Mouse (Mus musculus): ENCODE data around the gene Traf2. TPM values are rescaled to one million over a fixed set of nuclear protein-coding genes. Genes with fewer than 3 reads are reported as not detected.

The Traf2 gene
- polyA plus RNA-seq, 2 experiments from 2014 or later, result 60.9 to 67.0 TPM

GRCm38 (mm10) chr2:25493476-25493961 is 53.2 kb downstream of the Traf2 start, which contains the start of gene Lcn12:
Gene Lcn12, minus strand, starts transcription at chr2:25493911.
- ATAC-seq, result no peak

DNA sequence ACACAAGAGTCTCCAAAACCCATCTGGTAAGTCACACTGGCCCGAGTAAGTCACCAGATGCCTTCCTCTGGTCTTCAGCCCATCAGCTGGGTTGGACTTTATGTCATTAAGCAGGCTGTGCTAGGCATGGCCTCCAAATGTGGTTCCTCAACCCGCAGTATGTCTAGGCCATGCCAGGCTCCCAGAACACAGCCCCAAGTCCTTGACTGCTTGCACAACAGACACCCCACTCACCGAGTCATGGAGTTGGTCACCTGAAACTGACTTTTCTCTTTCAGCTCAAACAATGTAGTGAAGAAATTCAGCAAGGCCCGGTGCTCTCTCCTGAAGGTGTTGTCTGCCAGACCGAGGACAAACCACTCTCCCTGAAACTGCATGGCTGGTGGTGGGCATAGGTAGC is 53.8 kb downstream of the Traf2 start:
- ATAC-seq, result no peak

DNA sequence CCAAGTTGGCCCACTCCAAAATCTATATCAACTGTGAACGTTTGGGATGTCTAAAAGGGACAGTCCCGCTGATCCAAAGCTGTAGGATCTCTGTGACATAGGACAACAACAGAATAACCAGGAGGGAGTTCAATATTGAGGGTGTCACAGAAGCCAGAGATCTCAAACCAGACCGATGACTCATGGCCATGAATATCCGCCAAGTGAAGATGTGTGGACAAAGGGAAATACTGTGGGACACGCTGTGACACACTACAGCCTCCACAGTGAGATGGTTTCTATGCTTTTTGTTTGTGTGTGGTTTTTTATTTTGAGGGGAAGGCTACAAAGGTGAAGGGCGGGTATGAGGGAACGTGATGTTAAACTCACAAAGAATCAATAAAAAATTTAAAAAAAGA is 58.1 kb downstream of the Traf2 start:
- no peak for ATAC-seq

- ATAC-seq, result no peak
These were observed 58.6 kb downstream of the Traf2 start for GRCm38 (mm10) chr2:25487965-25488670.

GRCm38 (mm10) chr2:25484901-25485647 is 61.7 kb downstream of the Traf2 start:
- ATAC-seq, result no peak

GRCm38 (mm10) chr2:25482969-25483368 is 63.8 kb downstream of the Traf2 start:
- peak; percentile 76 for ATAC-seq

GRCm38 (mm10) chr2:25480541-25480940 is 66.2 kb downstream of the Traf2 start:
- no peak for ATAC-seq

- ATAC-seq, result no peak
These were observed 67.0 kb downstream of the Traf2 start for GRCm38 (mm10) chr2:25479551-25480311.

DNA sequence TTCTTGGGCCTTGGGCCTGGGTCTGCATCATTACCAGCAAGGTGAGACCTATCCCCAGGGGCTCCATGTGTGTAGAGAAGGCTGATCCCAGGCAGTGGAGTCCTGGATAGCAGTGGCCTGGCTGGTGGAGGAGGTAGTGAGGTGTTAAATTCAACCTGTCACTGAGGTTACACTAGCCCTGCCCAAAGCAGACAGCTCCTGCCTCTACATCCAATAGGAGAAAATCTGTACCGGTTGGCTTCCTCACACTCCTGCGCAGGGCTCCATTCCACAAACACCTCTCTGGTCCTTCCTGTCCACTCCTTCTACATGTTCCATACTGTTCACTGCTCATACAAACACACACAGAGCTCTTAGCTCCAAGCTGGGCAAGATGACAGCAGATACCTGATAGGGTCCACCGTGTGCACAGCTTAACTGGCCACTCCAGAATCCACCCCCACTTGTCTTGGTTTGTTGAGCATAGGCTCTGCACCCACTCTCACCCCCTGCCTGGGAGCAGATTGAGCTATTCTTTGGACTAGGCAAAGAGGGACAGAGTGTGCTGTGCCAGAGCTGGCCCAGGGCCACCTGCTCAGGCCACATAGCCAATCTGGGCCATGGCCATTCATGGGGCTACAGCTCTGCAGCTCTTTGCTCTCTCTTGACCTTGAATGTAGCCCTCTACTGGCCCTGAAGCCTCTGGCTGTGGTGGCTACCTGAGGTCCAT is 68.6 kb downstream of the Traf2 start:
- ATAC-seq, result no peak

DNA sequence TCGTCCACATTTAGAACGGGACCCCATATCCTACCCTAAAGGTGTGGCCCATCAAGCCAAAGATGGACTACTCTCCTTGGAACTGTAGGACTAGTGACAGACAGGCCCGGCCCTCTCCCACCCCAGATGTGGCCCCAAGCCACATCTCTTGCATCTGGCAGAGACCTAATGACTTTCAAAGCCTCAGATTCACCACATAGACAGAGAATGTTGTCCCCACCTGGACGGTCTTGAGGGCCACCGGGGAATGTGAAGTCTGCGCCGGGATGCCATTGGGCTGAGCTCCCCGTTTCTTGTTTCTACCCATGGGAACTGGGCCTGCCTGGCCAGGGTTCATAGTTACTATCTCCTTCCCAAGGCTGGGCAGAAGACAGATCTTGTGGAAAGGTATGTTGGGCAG is 69.2 kb downstream of the Traf2 start:
- no peak for ATAC-seq

- ATAC-seq, result no peak
These were observed 74.2 kb downstream of the Traf2 start for GRCm38 (mm10) chr2:25472550-25472949.

GRCm38 (mm10) chr2:25469969-25470368 is 76.8 kb downstream of the Traf2 start, which contains the start of gene Ptgds:
Gene Ptgds, minus strand, starts transcription at chr2:25470046.
- no peak for ATAC-seq

DNA sequence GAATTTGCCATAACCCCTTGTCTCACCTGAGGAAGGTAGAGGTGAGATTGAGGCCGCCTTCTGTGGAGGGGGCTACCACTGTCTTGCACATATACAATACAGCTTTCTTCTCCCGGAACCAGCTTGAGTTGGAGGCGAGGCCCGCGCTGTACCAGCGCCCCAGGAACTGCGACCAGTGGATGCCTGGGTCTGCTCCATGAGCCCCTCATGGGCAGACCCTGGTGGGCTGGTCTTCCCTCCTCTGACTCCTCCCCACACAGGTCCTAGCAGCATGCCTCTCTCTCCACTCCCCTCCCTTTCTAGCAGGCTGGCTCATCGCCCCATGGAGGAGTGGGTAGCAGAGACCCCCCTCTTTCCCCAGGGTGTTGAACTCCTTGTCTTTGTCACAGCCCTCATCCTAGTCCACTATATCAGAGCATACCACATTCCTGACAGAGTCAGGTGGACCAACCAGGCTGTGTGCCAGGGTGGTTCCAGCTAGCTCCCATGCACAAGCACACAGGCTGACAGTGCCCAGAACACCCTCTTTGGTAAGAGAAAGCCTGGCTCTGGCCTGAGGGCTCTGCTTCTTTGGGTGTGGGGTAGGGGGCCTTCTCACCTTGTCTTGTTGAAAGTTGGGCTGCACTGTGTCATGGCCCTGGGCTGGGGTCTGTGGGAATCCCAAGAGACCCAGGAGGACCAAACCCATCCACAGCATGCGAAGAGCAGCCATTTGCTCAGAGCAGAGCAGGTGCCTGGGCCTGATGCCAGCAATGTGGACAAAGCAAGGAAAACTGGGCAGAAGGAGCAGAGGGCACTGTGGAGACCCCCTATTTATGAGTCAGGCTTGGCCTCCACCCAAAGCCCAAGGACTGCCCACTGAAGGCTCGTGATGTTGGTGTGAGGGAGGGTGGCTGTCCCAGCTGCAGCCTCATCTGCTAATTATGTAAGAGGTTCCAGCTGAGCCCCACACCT is 77.5 kb downstream of the Traf2 start:
- ATAC-seq, result no peak

Other genes starting within 250 kb of the Traf2 start
- not detected for gene Grin1, start 227.8 kb downstream of the Traf2 start, polyA plus RNA-seq (2017; shearing (Covaris generic))
- gene Man1b1, start 214.6 kb downstream of the Traf2 start, polyA plus RNA-seq (2017; shearing (Covaris generic)), result 10 to 100 TPM; 19.7 to 23.2 TPM
- gene Dpp7, start 190.6 kb downstream of the Traf2 start, polyA plus RNA-seq (2017; shearing (Covaris generic)), result 10 to 100 TPM; 10.3 to 13.9 TPM
- 10 to 100 TPM; 13.3 to 15.0 TPM for gene Uap1l1, start 181.3 kb downstream of the Traf2 start, polyA plus RNA-seq (2017; shearing (Covaris generic))
- 1 to 10 TPM; 1.8 to 2.6 TPM for gene Sapcd2, start 174.6 kb downstream of the Traf2 start, polyA plus RNA-seq (2017; shearing (Covaris generic))
- gene Entpd2, start 151.1 kb downstream of the Traf2 start, polyA plus RNA-seq (2017; shearing (Covaris generic)), result under 1 TPM in 1 of 2 experiments, not detected in 1; 0.17 TPM
- 1 to 10 TPM; 1.2 to 1.7 TPM for gene Npdc1, start 147.6 kb downstream of the Traf2 start, polyA plus RNA-seq (2017; shearing (Covaris generic))
- 10 to 100 TPM; 13.6 to 13.8 TPM for gene Fut7, start 123.7 kb downstream of the Traf2 start, polyA plus RNA-seq (2017; shearing (Covaris generic))
- gene Abca2, start 118.2 kb downstream of the Traf2 start, polyA plus RNA-seq (2017; shearing (Covaris generic)), result 10 to 100 TPM; 32.8 to 41.4 TPM
- 1 to 10 TPM; 2.0 to 2.2 TPM for gene Clic3, start 90.1 kb downstream of the Traf2 start, polyA plus RNA-seq (2017; shearing (Covaris generic))
- 10 to 100 TPM; 72.8 to 74.8 TPM for gene Paxx, start 85.8 kb downstream of the Traf2 start, polyA plus RNA-seq (2017; shearing (Covaris generic))
- not detected for gene Ptgds, start 76.9 kb downstream of the Traf2 start, polyA plus RNA-seq (2017; shearing (Covaris generic))
- not detected for gene Lcn12, start 53.0 kb downstream of the Traf2 start, polyA plus RNA-seq (2017; shearing (Covaris generic))
- gene Fbxw5, start 46.2 kb downstream of the Traf2 start, polyA plus RNA-seq (2017; shearing (Covaris generic)), result 10 to 100 TPM; 51.3 to 71.1 TPM
- gene C8g, start 45.2 kb downstream of the Traf2 start, polyA plus RNA-seq (2017; shearing (Covaris generic)), result 1 to 10 TPM; 3.1 to 3.2 TPM
- gene Edf1, start 10.9 kb upstream of the Traf2 start, polyA plus RNA-seq (2017; shearing (Covaris generic)), result 100 to 1,000 TPM; 290 to 402 TPM
- under 1 TPM; 0.40 to 0.91 TPM for gene Mamdc4, start 27.9 kb upstream of the Traf2 start, polyA plus RNA-seq (2017; shearing (Covaris generic))
- gene Phpt1, start 28.3 kb upstream of the Traf2 start, polyA plus RNA-seq (2017; shearing (Covaris generic)), result 10 to 100 TPM; 55.3 to 61.6 TPM
- gene Ajm1, start 34.8 kb upstream of the Traf2 start, polyA plus RNA-seq (2017; shearing (Covaris generic)), result under 1 TPM in 1 of 2 experiments, not detected in 1; 0.07 TPM
- 10 to 100 TPM; 16.1 to 19.8 TPM for gene Rabl6, start 61.6 kb upstream of the Traf2 start, polyA plus RNA-seq (2017; shearing (Covaris generic))
- gene Ccdc183, start 70.7 kb upstream of the Traf2 start, polyA plus RNA-seq (2017; shearing (Covaris generic)), result not detected
- gene Tmem141, start 75.1 kb upstream of the Traf2 start, polyA plus RNA-seq (2017; shearing (Covaris generic)), result 1 to 10 TPM in 1 of 2 experiments, not detected in 1; 1.8 TPM
- gene Fcna, start 81.1 kb upstream of the Traf2 start, polyA plus RNA-seq (2017; shearing (Covaris generic)), result 1 to 10 TPM in 1 of 2 experiments, under 1 TPM in 1; 0.83 to 1.7 TPM
- not detected for gene Lcn8, start 106.2 kb upstream of the Traf2 start, polyA plus RNA-seq (2017; shearing (Covaris generic))
- gene Lcn5, start 111.0 kb upstream of the Traf2 start, polyA plus RNA-seq (2017; shearing (Covaris generic)), result not detected
- not detected for gene Lcn6, start 129.8 kb upstream of the Traf2 start, polyA plus RNA-seq (2017; shearing (Covaris generic))
- not detected for gene Lcn10, start 135.8 kb upstream of the Traf2 start, polyA plus RNA-seq (2017; shearing (Covaris generic))
- not detected for gene Obp2a, start 153.1 kb upstream of the Traf2 start, polyA plus RNA-seq (2017; shearing (Covaris generic))
- gene Bmyc, start 159.8 kb upstream of the Traf2 start, polyA plus RNA-seq (2017; shearing (Covaris generic)), result 10 to 100 TPM; 61.8 to 76.5 TPM
- gene Obp2b, start 190.1 kb upstream of the Traf2 start, polyA plus RNA-seq (2017; shearing (Covaris generic)), result not detected
- gene Lcn3, start 218.6 kb upstream of the Traf2 start, polyA plus RNA-seq (2017; shearing (Covaris generic)), result not detected
- gene Lcn11, start 230.1 kb upstream of the Traf2 start, polyA plus RNA-seq (2017; shearing (Covaris generic)), result not detected
- not detected for gene Gm13539, start 235.3 kb upstream of the Traf2 start, polyA plus RNA-seq (2017; shearing (Covaris generic))

Data from activated CD4-positive, CD25-positive, alpha-beta regulatory T cell, adult 4 months (primary cell).